Mouse (Mus musculus) spleen, adult 10 weeks (tissue): ENCODE results near the gene Krt13. TPM values are rescaled to one million over a fixed set of nuclear protein-coding genes. Genes with fewer than 3 reads are reported as not detected.

Source experiments
- polyA plus RNA-seq: library from polyadenylated mRNA; stranded (reverse); fragments of 350-450 nt; fragmentation: Illumina TruSeq; extraction: RNeasy Lipid Tissue Mini Kit (QIAGEN cat#74804); gene quantifications from one replicate; pipeline ENCODE4 v1.2.3, GENCODE M21; 2015; ENCODE audit warnings: low replicate concordance; ENCODE audit not compliant: insufficient read depth

Gene Krt13
- polyA plus RNA-seq: not detected

GRCm38 (mm10) chr11:100121466-100121865 is at the start of gene Krt13:
TSS of gene Krt13 (minus strand) at chr11:100121566.

GRCm38 (mm10) chr11:100148615-100149330 is 27.4 kb upstream of the Krt13 start, which contains the start of gene Krt19:
TSS of gene Krt19 (minus strand) at chr11:100148665.

GRCm38 (mm10) chr11:100135731-100136130 is 14.4 kb upstream of the Krt13 start, which contains the start of gene Krt15:
TSS of gene Krt15 (minus strand) at chr11:100135928.

GRCm38 (mm10) chr11:100105576-100106122 is 15.7 kb downstream of the Krt13 start, which contains the start of gene Krt36:
TSS of gene Krt36 (minus strand) at chr11:100105626.

GRCm38 (mm10) chr11:100096141-100096540 is 25.2 kb downstream of the Krt13 start, which contains the start of gene Krt35:
TSS of gene Krt35 (minus strand) at chr11:100096241.

GRCm38 (mm10) chr11:100087861-100088260 is 33.5 kb downstream of the Krt13 start, which contains the start of gene Krt32:
TSS of gene Krt32 (minus strand) at chr11:100088226.

Other genes with a start within 250 kb of the Krt13 start
- not detected for gene Krtap9-1, start 248.2 kb downstream of the Krt13 start, polyA plus RNA-seq
- gene Gm11567, start 242.4 kb downstream of the Krt13 start, polyA plus RNA-seq: not detected
- not detected for gene Krtap31-1, start 213.6 kb downstream of the Krt13 start, polyA plus RNA-seq
- not detected for gene Gm11565, start 206.8 kb downstream of the Krt13 start, polyA plus RNA-seq
- gene Krtap31-2, start 185.3 kb downstream of the Krt13 start, polyA plus RNA-seq: not detected
- not detected for gene Krtap9-5, start 173.1 kb downstream of the Krt13 start, polyA plus RNA-seq
- gene Krtap29-1, start 142.5 kb downstream of the Krt13 start, polyA plus RNA-seq: not detected
- gene Krtap16-1, start 135.0 kb downstream of the Krt13 start, polyA plus RNA-seq: not detected
- not detected for gene Krtap17-1, start 127.6 kb downstream of the Krt13 start, polyA plus RNA-seq
- gene Krt33a, start 105.4 kb downstream of the Krt13 start, polyA plus RNA-seq: not detected
- gene Krt33b, start 91.7 kb downstream of the Krt13 start, polyA plus RNA-seq: not detected
- gene Krt34, start 80.0 kb downstream of the Krt13 start, polyA plus RNA-seq: not detected
- not detected for gene Krt31, start 71.0 kb downstream of the Krt13 start, polyA plus RNA-seq
- not detected for gene Krt32, start 33.3 kb downstream of the Krt13 start, polyA plus RNA-seq
- not detected for gene Krt35, start 25.3 kb downstream of the Krt13 start, polyA plus RNA-seq
- gene Krt36, start 15.9 kb downstream of the Krt13 start, polyA plus RNA-seq: not detected
- not detected for gene Krt15, start 14.4 kb upstream of the Krt13 start, polyA plus RNA-seq
- gene Krt19, start 27.1 kb upstream of the Krt13 start, polyA plus RNA-seq: 0.37 TPM
- gene Krt9, start 71.7 kb upstream of the Krt13 start, polyA plus RNA-seq: not detected
- gene Krt14, start 86.0 kb upstream of the Krt13 start, polyA plus RNA-seq: not detected
- gene Krt16, start 127.3 kb upstream of the Krt13 start, polyA plus RNA-seq: not detected
- not detected for gene Krt17, start 139.5 kb upstream of the Krt13 start, polyA plus RNA-seq
- not detected for gene Krt42, start 148.3 kb upstream of the Krt13 start, polyA plus RNA-seq
- gene Eif1, start 198.3 kb upstream of the Krt13 start, polyA plus RNA-seq: 1,360 TPM
- gene Gast, start 212.8 kb upstream of the Krt13 start, polyA plus RNA-seq: not detected
- gene Hap1, start 234.6 kb upstream of the Krt13 start, polyA plus RNA-seq: 28.3 TPM